ENCODE assay signal across 8 mouse cellular contexts in genomic region chr11:61616523-61617292, GRCm38 (mm10). TPM values are rescaled to one million over a fixed set of nuclear protein-coding genes. Genes with fewer than 3 reads are reported as not detected.
DNase-seq lines count a peak whose midpoint lies in the region; ATAC-seq and TF ChIP-seq lines count a peak whose summit lies in the region.

No protein-coding gene starts in this region.

- no peak for ATAC-seq in liver, embryonic 12.5 days
- ATAC-seq in heart, postnatal 0 days (ENCODE audit: insufficient read depth, low read depth): no peak

- no peaks in the 10 kb centered on the region for H3K79me2 ChIP-seq in liver, adult 2 months (ENCODE audit: control insufficient read depth, insufficient read depth, low read length)

- peak; percentile 11 for DNase-seq in cerebellum, adult 8-10 months
- DNase-seq in cerebellum, adult 2 months: no peak
- DNase-seq in liver, adult 2 months (ENCODE audit: extremely low read depth, low read depth, low spot score): no peak
- DNase-seq in heart, postnatal 0 days (ENCODE audit: low spot score): no peak
- peak; percentile 77 for DNase-seq in lung, postnatal 36 days
- DNase-seq in urinary bladder, postnatal 10 days (ENCODE audit: low spot score): no peak
- DNase-seq in embryo, embryonic 11 days: no peak

- no peaks in the 10 kb centered on the region for H3K9me3 ChIP-seq in liver, embryonic 12.5 days (replicated peaks)
- H3K9me3 ChIP-seq in heart, postnatal 0 days (replicated peaks; ENCODE audit: control insufficient read depth, low read length): no peaks in the 10 kb centered on the region

- 77% methylated on average over 9 of the region's 9 CpGs for WGBS in cerebellum, adult 2 months
- WGBS in liver, adult 2 months: 80% methylated on average over 9 of the region's 9 CpGs
- WGBS in liver, embryonic 12.5 days (ENCODE audit: insufficient replicate concordance): 50% methylated on average over 9 of the region's 9 CpGs
- 68% methylated on average over 9 of the region's 9 CpGs for WGBS in heart, postnatal 0 days

- H3K4me3 ChIP-seq in cerebellum, adult 2 months (replicated peaks; ENCODE audit: insufficient read depth, low read depth, low read length): no peak overlapping the region
- no peak overlapping the region for H3K4me3 ChIP-seq in liver, adult 2 months (ENCODE audit: insufficient read depth, low read depth, low read length)
- no peak overlapping the region for H3K4me3 ChIP-seq in liver, embryonic 12.5 days
- no peak overlapping the region for H3K4me3 ChIP-seq in heart, postnatal 0 days (ENCODE audit: low read depth, low read length)

- no peak for TF ChIP-seq CTCF in cerebellum, adult 2 months (IDR thresholded peaks at IDR 0.05; ENCODE audit: borderline replicate concordance, insufficient read depth, low read depth, low read length)
- no peak for TF ChIP-seq CTCF in liver, adult 2 months (IDR thresholded peaks at IDR 0.05; ENCODE audit: low read depth, low read length)
- no peak for TF ChIP-seq CTCF in heart, postnatal 0 days (IDR thresholded peaks at IDR 0.05; ENCODE audit: low read depth)

- no peaks in the 10 kb centered on the region for H3K27me3 ChIP-seq in cerebellum, adult 2 months (ENCODE audit: control insufficient read depth, insufficient read depth, low read length)
- no peaks in the 10 kb centered on the region for H3K27me3 ChIP-seq in liver, adult 2 months (ENCODE audit: control insufficient read depth, insufficient read depth, low read length)
- H3K27me3 ChIP-seq in liver, embryonic 12.5 days (replicated peaks): peaks cover 92% of the 10 kb centered on the region
- no peaks in the 10 kb centered on the region for H3K27me3 ChIP-seq in heart, postnatal 0 days (ENCODE audit: control insufficient read depth, insufficient read depth, low read length)

- no peak overlapping the region for H3K4me2 ChIP-seq in liver, embryonic 12.5 days
- no peak overlapping the region for H3K4me2 ChIP-seq in heart, postnatal 0 days (ENCODE audit: low read depth, low read length)

- TF ChIP-seq POLR2A in cerebellum, adult 2 months (IDR thresholded peaks at IDR 0.05; ENCODE audit: borderline replicate concordance, insufficient read depth, low read length): no peak
- no peak for TF ChIP-seq POLR2A in liver, adult 2 months (IDR thresholded peaks at IDR 0.05; ENCODE audit: extremely low read depth, insufficient read depth, low read length)

- no peaks in the 10 kb centered on the region; the same call in 1 of the 2 replicates for H3K4me1 ChIP-seq in cerebellum, adult 2 months (ENCODE audit: control insufficient read depth, insufficient read depth, low read length)
- H3K4me1 ChIP-seq in liver, adult 2 months (ENCODE audit: control insufficient read depth, insufficient read depth, low read length): no peaks in the 10 kb centered on the region; the same call in 1 of the 2 replicates
- H3K4me1 ChIP-seq in liver, embryonic 12.5 days: peaks cover 11% of the 10 kb centered on the region
- peaks cover 21% of the 10 kb centered on the region for H3K4me1 ChIP-seq in heart, postnatal 0 days (ENCODE audit: control insufficient read depth, insufficient read depth)

- H3K27ac ChIP-seq in cerebellum, adult 2 months (ENCODE audit: insufficient read depth, low read length): no peak overlapping the region
- 0 out of 2 replicates have a peak overlapping the region, but pooled peaks have one; percentile 13 for H3K27ac ChIP-seq in liver, adult 2 months (replicated peaks; ENCODE audit: insufficient read depth, low read depth, low read length)
- H3K27ac ChIP-seq in liver, embryonic 12.5 days: no peak overlapping the region
- H3K27ac ChIP-seq in heart, postnatal 0 days (ENCODE audit: low read depth): peak overlapping the region; percentile 47

- H3K36me3 ChIP-seq in liver, adult 2 months (ENCODE audit: control insufficient read depth, insufficient read depth, low read length): no peaks in the 10 kb centered on the region
- H3K36me3 ChIP-seq in liver, embryonic 12.5 days: no peaks in the 10 kb centered on the region
- H3K36me3 ChIP-seq in heart, postnatal 0 days (replicated peaks; ENCODE audit: control insufficient read depth, insufficient read depth, low read length): no peaks in the 10 kb centered on the region

- H3K9ac ChIP-seq in liver, adult 2 months (ENCODE audit: low read depth, low read length): no peak overlapping the region
- no peak overlapping the region for H3K9ac ChIP-seq in liver, embryonic 12.5 days
- H3K9ac ChIP-seq in heart, postnatal 0 days (replicated peaks; ENCODE audit: low read depth, low read length): no peak overlapping the region

- no peak for TF ChIP-seq EP300 in heart, postnatal 0 days (IDR thresholded peaks at IDR 0.05; ENCODE audit: low read depth)

RNA-seq across cellular contexts. Expression of gene Grap, which starts 36.4 kb away (rescaled TPM):
- 4.9 and 5.4 TPM in 2 replicates for polyA plus RNA-seq in cerebellum, adult 2 months (2012; rRNA removed)
- total RNA-seq in liver, adult 2 months (2014; rRNA removed): 3.8 and 5.0 TPM in 2 replicates
- polyA plus RNA-seq in liver, adult 2 months (2012; rRNA removed): 2.8 and 3.4 TPM in 2 replicates
- 6.4 and 8.8 TPM in 2 replicates for polyA plus RNA-seq in liver, embryonic 12.5 days (2016; fragmentation: Nextera tagmentation; extraction: Ambion mirVana)
- 4.3 and 10.1 TPM in 2 replicates for total RNA-seq in heart, postnatal 0 days (2014; rRNA removed; ENCODE audit: low replicate concordance)
- 10.3 and 11.0 TPM in 2 replicates for polyA plus RNA-seq in heart, postnatal 0 days (2015; fragmentation: Nextera tagmentation; extraction: Ambion mirVana)

RNA-seq across cellular contexts. Expression of gene Epn2, which starts 37.2 kb away (rescaled TPM):
- 123 and 132 TPM in 2 replicates for polyA plus RNA-seq in cerebellum, adult 2 months (2012; rRNA removed)
- 5.7 and 6.1 TPM in 2 replicates for total RNA-seq in liver, adult 2 months (2014; rRNA removed)
- 3.2 and 4.5 TPM in 2 replicates for polyA plus RNA-seq in liver, adult 2 months (2012; rRNA removed)
- polyA plus RNA-seq in liver, embryonic 12.5 days (2016; fragmentation: Nextera tagmentation; extraction: Ambion mirVana): 5.2 and 6.2 TPM in 2 replicates
- 21.3 and 43.9 TPM in 2 replicates for total RNA-seq in heart, postnatal 0 days (2014; rRNA removed; ENCODE audit: low replicate concordance)
- 16.3 and 19.3 TPM in 2 replicates for polyA plus RNA-seq in heart, postnatal 0 days (2015; fragmentation: Nextera tagmentation; extraction: Ambion mirVana)

Comparison
In these comparisons a context has a peak if more than half of its experiments do, and no peak if none do; other contexts are left out.
1. DNase-seq: peak in cerebellum, adult 8-10 months (single experiment) and lung, postnatal 36 days (single experiment); none in cerebellum, adult 2 months (0 of 2), liver, adult 2 months (single experiment), heart, postnatal 0 days (single experiment), urinary bladder, postnatal 10 days (single experiment) and embryo, embryonic 11 days (single experiment).
2. H3K27ac ChIP-seq: peak in liver, adult 2 months (single experiment) and heart, postnatal 0 days (single experiment); none in cerebellum, adult 2 months (single experiment) and liver, embryonic 12.5 days (single experiment).